Mouse (Mus musculus) midbrain, embryonic 10.5 days (tissue): ENCODE results near the gene Ctnna2. TPM values are rescaled to one million over a fixed set of nuclear protein-coding genes. Genes with fewer than 3 reads are reported as not detected.

Experiments used
- DNase-seq: peaks from one replicate; pipeline ENCODE4 v3.0.0-alpha.2; 2017; ENCODE audit warnings: low spot score
- H3K27ac ChIP-seq: fragments of 300-500 bp; sonication (generic); replicated peaks from 2 replicates; pipeline ENCODE4 v1.5.1; 2016; ENCODE audit warnings: mild to moderate bottlenecking
- H3K27me3 ChIP-seq: fragments of 300-500 bp; sonication (generic); 2 replicates; pipeline ENCODE4 v1.6.1; 2016; ENCODE audit warnings: low read depth, mild to moderate bottlenecking; ENCODE audit not compliant: poor library complexity, severe bottlenecking
- H3K36me3 ChIP-seq: fragments of 300-500 bp; sonication (generic); 2 replicates; pipeline ENCODE4 v1.6.1; 2016; ENCODE audit warnings: mild to moderate bottlenecking, moderate library complexity
- H3K4me1 ChIP-seq: fragments of 300-500 bp; sonication (generic); 2 replicates; pipeline ENCODE4 v1.6.1; 2016
- H3K4me3 ChIP-seq: fragments of 300-500 bp; sonication (generic); 2 replicates; pipeline ENCODE4 v1.5.1; 2016; ENCODE audit warnings: mild to moderate bottlenecking, moderate library complexity
- H3K9me3 ChIP-seq: fragments of 300-500 bp; sonication (generic); replicated peaks from 2 replicates; pipeline ENCODE4 v1.6.1; 2016; ENCODE audit warnings: mild to moderate bottlenecking
- WGBS: fragments of 180-500 bp; shearing (Covaris S2); methylation state at CpG from one replicate; pipeline ENCODE4 v1.1.7; 2016; 5-methylcytosine and 5-hydroxymethylcytosine counted together
- polyA plus RNA-seq: library from polyadenylated mRNA; unstranded; fragments of >200 nt; fragmentation: Nextera tagmentation; extraction: Ambion mirVana; gene quantifications from 2 replicates; pipeline ENCODE4 v1.2.1, GENCODE M21; 2016

Gene Ctnna2
- polyA plus RNA-seq, 1 experiment from 2014 or later, result 21.6 TPM

- Histone ChIP-seq H3K27me3 (no peaks in the 10 kb centered on the region), H3K4me3 (no peak overlapping the region), H3K4me1 (0 out of 2 replicates have a peak, but pooled peaks cover 5% of the 10 kb centered on the region), H3K27ac (no peak overlapping the region), H3K9me3 (no peaks in the 10 kb centered on the region), H3K36me3 (no peaks in the 10 kb centered on the region)
- WGBS, result 62% methylated on average over 1 of the region's 1 CpGs
- no peak for DNase-seq
Measured at GRCm38 (mm10) chr6:77101047-77101446, 878.5 kb downstream of the Ctnna2 start.

- no peaks in the 10 kb centered on the region for H3K36me3 ChIP-seq
- DNase-seq, result no peak
- no peaks in the 10 kb centered on the region for H3K27me3 ChIP-seq
- H3K9me3 ChIP-seq, result no peaks in the 10 kb centered on the region
- no peak overlapping the region for H3K4me3 ChIP-seq
- H3K4me1 ChIP-seq, result 0 out of 2 replicates have a peak, but pooled peaks cover 5% of the 10 kb centered on the region
- WGBS, result 92% methylated on average over 1 of the region's 1 CpGs
- H3K27ac ChIP-seq, result no peak overlapping the region
Measured at GRCm38 (mm10) chr6:77098540-77098939, 881.0 kb downstream of the Ctnna2 start.

- no peaks in the 10 kb centered on the region for H3K27me3 ChIP-seq
- H3K36me3 ChIP-seq, result no peaks in the 10 kb centered on the region
- peak; percentile 38 for DNase-seq
- 53% methylated on average over 14 of the region's 14 CpGs for WGBS
- H3K4me3 ChIP-seq, result no peak overlapping the region
- no peak overlapping the region for H3K27ac ChIP-seq
- peaks cover 11% of the 10 kb centered on the region for H3K4me1 ChIP-seq
- no peaks in the 10 kb centered on the region for H3K9me3 ChIP-seq
Measured at GRCm38 (mm10) chr6:77075396-77076376, 903.8 kb downstream of the Ctnna2 start.

GRCm38 (mm10) chr6:77069595-77069994, 909.9 kb downstream of the Ctnna2 start:
- H3K27me3 ChIP-seq, result peaks cover 4% of the 10 kb centered on the region; the same call in 1 of the 2 replicates
- DNase-seq, result no peak
- no peaks in the 10 kb centered on the region for H3K9me3 ChIP-seq
- H3K4me3 ChIP-seq, result no peak overlapping the region
- H3K36me3 ChIP-seq, result no peaks in the 10 kb centered on the region
- peaks cover 12% of the 10 kb centered on the region for H3K4me1 ChIP-seq
- WGBS, result 56% methylated on average over 3 of the region's 3 CpGs
- H3K27ac ChIP-seq, result no peak overlapping the region

GRCm38 (mm10) chr6:77050690-77051089, 928.8 kb downstream of the Ctnna2 start:
- H3K4me3 ChIP-seq, result no peak overlapping the region
- no peaks in the 10 kb centered on the region for H3K9me3 ChIP-seq
- H3K36me3 ChIP-seq, result no peaks in the 10 kb centered on the region
- peaks cover 51% of the 10 kb centered on the region for H3K4me1 ChIP-seq
- 19% methylated on average over 3 of the region's 3 CpGs for WGBS
- DNase-seq, result peak; percentile 30
- H3K27me3 ChIP-seq, result no peaks in the 10 kb centered on the region
- peak overlapping the region; percentile 79 for H3K27ac ChIP-seq

GRCm38 (mm10) chr6:77050193-77050592, 929.3 kb downstream of the Ctnna2 start:
- no peak for DNase-seq
- Histone ChIP-seq H3K9me3 (no peaks in the 10 kb centered on the region), H3K4me1 (peaks cover 51% of the 10 kb centered on the region), H3K4me3 (no peak overlapping the region), H3K27me3 (no peaks in the 10 kb centered on the region), H3K27ac (peak overlapping the region; percentile 72), H3K36me3 (no peaks in the 10 kb centered on the region)
- WGBS, result 46% methylated on average over 2 of the region's 2 CpGs

- H3K27ac ChIP-seq, result no peak overlapping the region; the same call in 1 of the 2 replicates
- WGBS, result 37% methylated on average over 1 of the region's 1 CpGs
- H3K4me3 ChIP-seq, result no peak overlapping the region
- H3K27me3 ChIP-seq, result no peaks in the 10 kb centered on the region
- no peaks in the 10 kb centered on the region for H3K9me3 ChIP-seq
- DNase-seq, result no peak
- peaks cover 66% of the 10 kb centered on the region for H3K4me1 ChIP-seq
- H3K36me3 ChIP-seq, result no peaks in the 10 kb centered on the region
Measured at GRCm38 (mm10) chr6:77047568-77047967, 931.9 kb downstream of the Ctnna2 start.

GRCm38 (mm10) chr6:77025066-77025465, 954.4 kb downstream of the Ctnna2 start:
- H3K27me3 ChIP-seq, result no peaks in the 10 kb centered on the region
- no peak overlapping the region for H3K4me3 ChIP-seq
- no peaks in the 10 kb centered on the region for H3K36me3 ChIP-seq
- no peak for DNase-seq
- H3K27ac ChIP-seq, result no peak overlapping the region
- H3K4me1 ChIP-seq, result no peaks in the 10 kb centered on the region
- no peaks in the 10 kb centered on the region for H3K9me3 ChIP-seq

- DNase-seq, result no peak
- no peaks in the 10 kb centered on the region for H3K4me1 ChIP-seq
- H3K27me3 ChIP-seq, result no peaks in the 10 kb centered on the region
- H3K9me3 ChIP-seq, result no peaks in the 10 kb centered on the region
- H3K27ac ChIP-seq, result no peak overlapping the region
- H3K36me3 ChIP-seq, result no peaks in the 10 kb centered on the region
- WGBS, result 72% methylated on average over 2 of the region's 2 CpGs
- H3K4me3 ChIP-seq, result no peak overlapping the region
Measured at GRCm38 (mm10) chr6:77013194-77013593, 966.3 kb downstream of the Ctnna2 start.

GRCm38 (mm10) chr6:77011001-77011400, 968.5 kb downstream of the Ctnna2 start:
- no peak overlapping the region for H3K4me3 ChIP-seq
- no peaks in the 10 kb centered on the region for H3K4me1 ChIP-seq
- WGBS, result 91% methylated on average over 1 of the region's 1 CpGs
- DNase-seq, result no peak
- no peaks in the 10 kb centered on the region for H3K27me3 ChIP-seq
- no peak overlapping the region for H3K27ac ChIP-seq
- no peaks in the 10 kb centered on the region for H3K9me3 ChIP-seq
- H3K36me3 ChIP-seq, result no peaks in the 10 kb centered on the region

- Histone ChIP-seq H3K9me3 (no peaks in the 10 kb centered on the region), H3K27ac (no peak overlapping the region), H3K4me3 (no peak overlapping the region), H3K27me3 (no peaks in the 10 kb centered on the region), H3K4me1 (no peaks in the 10 kb centered on the region), H3K36me3 (no peaks in the 10 kb centered on the region)
- DNase-seq, result no peak
- WGBS, result 84% methylated on average over 3 of the region's 3 CpGs
Measured at GRCm38 (mm10) chr6:76992128-76992527, 987.4 kb downstream of the Ctnna2 start.

- Histone ChIP-seq H3K9me3 (no peaks in the 10 kb centered on the region), H3K36me3 (no peaks in the 10 kb centered on the region), H3K4me3 (no peak overlapping the region), H3K4me1 (no peaks in the 10 kb centered on the region), H3K27ac (no peak overlapping the region), H3K27me3 (no peaks in the 10 kb centered on the region)
- WGBS, result 90% methylated on average over 4 of the region's 4 CpGs
- DNase-seq, result no peak
Measured at GRCm38 (mm10) chr6:76984773-76985172, 994.7 kb downstream of the Ctnna2 start.

- DNase-seq, result no peak
- 91% methylated on average over 1 of the region's 1 CpGs for WGBS
- Histone ChIP-seq H3K4me3 (no peak overlapping the region), H3K27ac (no peak overlapping the region), H3K36me3 (no peaks in the 10 kb centered on the region), H3K9me3 (no peaks in the 10 kb centered on the region), H3K4me1 (peaks cover 8% of the 10 kb centered on the region), H3K27me3 (no peaks in the 10 kb centered on the region)
Measured at GRCm38 (mm10) chr6:76981651-76982050, 997.8 kb downstream of the Ctnna2 start.
